Mouse (Mus musculus) forelimb bud, embryonic 11.5 days (tissue): ENCODE data around the gene Tbc1d23.
"Not testable (repeated sequence)": the region's sequence is repeated elsewhere in the genome, so short reads cannot be mapped to it uniquely, and the experiment has no call there.

Experiments used
- DNase-seq: peaks from one replicate; pipeline ENCODE4 v3.0.0-alpha.2; 2012; ENCODE audit warnings: low read depth, low spot score

Gene Tbc1d23

DNA sequence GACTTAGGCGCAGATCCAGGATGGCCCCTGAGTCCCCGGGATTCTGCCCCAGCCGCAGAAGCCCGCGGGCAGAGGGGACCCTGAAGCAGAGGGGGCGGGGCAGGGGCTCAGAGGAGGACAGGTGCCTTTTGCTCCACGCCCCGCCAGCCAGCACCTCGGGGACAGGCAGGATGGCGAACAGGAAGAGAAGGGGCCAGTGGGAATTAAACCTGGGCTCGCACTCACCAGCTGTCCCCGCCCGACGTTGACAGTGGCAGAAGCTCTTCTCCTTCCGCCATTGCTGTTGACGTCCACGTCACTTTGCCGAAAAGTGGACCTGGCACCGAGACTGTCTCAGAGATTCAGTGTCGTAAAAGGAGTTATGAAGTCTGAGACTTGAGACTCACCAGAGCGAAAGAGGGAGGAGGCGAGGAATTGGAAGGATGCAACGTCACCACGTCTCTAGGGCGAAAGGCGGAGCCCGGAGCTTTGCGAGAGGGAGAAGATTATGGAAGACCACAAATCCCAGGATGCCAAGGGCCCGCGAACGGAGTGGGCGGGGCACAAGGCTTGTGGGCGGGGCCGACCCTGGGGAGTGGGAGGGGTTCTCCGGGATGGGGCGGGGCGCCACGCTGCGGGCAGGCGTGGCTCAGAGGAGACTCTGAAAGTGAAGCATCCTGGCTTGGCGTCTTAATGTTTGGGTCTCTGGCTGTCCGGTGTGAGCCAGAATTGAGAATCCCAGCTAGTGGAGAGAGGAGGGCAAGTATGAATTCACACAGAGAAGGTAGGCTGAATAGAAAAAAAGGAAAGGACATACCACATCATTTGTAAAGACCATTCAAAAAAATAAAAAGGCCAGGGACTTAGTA lies at the start of gene Tbc1d23:
Gene Tbc1d23 (minus strand): TSS at position 416 of the 848 bp plus-strand sequence.
- DNase-seq = peak; percentile 99

DNA sequence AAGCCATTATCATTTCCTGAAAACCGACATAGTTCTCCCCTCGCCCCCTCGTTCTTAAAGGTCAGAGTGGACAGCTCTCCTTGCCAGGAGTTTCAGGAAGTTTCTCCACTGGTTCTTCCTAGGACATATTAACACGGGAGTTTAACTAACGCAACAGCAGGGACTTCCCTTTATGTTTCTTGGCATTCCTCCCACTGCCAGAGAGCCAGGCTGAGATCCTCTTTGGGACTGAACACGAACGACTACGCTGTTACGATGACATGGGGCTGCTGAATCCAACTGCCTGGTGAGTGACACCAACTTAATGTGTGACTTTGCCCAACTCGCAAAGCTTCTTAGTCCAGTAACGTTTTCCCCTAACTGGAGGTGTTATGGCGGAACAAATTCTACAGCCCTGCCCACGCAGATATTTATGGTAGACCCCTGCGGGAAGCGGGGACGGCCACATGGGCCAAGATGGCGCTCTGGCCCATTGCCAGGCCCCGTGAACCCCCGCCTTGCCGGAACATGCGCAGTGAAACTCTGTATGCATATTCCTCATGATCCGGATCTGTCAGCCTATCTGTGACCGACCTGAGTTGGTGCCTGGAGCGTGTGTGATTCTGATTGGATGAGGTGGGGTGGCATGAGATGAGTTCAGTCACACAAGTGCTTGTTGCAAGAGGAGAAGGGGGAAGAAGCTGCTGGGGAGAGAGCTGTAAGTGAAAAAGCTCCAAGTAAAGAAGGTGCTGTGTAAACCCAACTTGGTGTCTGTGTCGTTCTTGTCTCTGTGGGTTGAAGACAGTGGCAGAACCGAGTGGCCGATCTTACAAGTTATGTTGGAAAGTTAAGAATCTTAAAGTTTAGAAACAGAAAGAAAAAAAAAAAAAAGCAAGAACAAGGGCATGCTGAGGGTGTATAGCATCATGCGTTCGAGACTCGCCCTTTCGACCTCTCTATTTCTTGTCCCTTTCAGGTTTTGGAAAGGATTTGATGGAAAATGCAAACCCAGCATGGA lies 49.2 kb upstream of the Tbc1d23 start:
- no peak for DNase-seq

DNA sequence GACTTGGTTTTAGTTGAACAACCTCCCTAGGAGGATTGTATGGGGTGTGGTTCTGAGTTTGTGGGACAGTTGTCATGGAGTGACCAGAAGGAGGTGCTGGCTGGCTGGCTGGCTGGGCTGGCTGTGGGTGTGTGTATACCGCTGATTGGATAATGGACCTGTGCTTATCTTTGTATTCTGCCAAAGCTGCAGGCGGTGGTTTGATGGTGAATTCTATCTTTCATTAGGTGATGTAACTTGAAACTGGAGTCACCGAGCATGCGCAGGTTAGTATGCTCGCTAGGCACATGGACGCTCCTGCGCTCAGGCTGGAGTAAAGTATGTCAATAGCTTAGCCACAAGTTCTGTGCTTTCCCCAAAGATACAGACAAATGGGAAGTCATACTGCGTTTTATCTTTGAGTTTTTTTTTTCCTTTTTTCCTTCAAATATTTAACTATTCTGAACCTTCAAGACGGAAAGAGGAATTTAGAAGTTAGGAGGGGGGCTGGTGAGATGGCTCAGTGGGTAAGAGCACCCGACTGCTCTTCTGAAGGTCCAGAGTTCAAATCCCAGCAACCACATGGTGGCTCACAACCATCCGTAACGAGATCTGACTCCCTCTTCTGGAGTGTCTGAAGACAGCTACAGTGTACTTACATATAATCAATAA lies 47.8 kb upstream of the Tbc1d23 start:
- no peak for DNase-seq

DNA sequence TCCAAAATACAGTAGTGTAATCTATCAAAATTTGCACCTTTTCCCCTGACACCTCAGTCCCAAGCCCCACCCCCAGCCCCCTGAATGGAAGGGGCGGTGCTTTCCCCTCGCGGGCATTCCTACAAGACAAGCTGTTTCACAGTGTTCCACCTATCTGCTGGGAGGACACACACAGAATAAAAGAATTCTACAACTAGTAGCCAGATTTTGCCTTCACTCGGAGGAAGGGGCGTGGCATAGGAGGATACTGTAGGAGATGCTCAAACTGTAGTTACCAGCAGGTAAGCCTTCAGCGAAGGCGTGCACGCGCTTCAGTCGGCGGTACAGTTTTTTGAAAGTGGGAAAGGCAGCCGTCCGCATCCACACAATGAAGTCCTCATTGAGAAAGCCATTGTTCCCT lies 38.4 kb upstream of the Tbc1d23 start:
- no peak for DNase-seq

DNA sequence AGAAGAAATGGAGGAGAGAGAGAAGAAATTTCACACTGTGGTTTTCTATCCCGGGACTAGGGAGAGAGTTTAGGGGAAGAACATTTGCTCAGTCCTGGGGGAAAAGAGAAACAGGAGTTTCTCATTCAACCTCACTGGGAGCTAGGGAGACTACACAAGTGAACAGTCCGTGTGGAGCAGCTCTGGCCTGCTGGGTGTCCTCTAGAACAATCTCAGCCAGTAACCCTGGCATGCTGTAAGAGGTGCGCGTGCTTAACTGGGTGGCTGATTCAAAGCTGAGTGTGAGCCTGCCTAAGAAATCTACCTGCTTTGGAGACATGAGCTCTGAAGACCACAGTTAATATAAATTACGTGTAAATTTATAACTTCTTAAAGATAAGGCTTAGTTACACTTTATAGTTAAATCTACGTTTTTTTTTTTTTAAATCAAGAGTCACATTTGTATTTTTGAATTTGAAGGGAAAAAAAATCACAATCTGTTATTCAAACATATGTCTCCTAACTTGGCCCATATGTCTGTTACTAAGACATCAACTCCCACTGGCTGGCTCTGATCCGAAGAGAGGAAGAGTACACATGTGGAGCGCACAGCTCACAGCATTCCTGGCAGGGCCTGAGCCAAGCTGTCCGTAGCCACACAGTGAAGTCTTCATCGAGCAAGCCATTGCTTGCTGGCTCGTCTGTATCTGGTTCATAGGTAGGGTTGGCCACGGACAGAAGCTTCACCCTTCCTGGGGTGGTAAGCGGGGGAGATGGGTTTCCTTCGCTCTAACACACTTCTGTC lies 36.9 kb upstream of the Tbc1d23 start:
- DNase-seq = no peak

DNA sequence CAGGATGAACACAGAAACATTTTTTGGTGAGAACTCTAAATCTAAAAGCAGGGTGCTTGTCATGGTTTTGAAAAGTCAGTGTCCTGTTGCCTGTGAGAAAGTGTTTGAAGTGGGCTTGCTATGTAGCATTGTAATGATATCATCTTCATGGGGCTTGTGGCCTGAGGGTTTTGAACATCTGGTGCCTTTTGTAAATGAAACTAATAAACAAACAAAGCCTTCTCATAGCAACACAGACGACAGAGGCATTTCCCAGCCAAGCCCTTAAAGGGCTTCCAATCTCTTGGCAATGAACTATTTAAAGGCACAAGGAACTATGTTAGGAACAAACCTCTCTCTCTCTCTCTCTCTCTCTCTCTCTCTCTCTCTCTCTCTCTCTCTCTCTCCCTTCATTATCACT lies 35.8 kb upstream of the Tbc1d23 start:
- no peak for DNase-seq

DNA sequence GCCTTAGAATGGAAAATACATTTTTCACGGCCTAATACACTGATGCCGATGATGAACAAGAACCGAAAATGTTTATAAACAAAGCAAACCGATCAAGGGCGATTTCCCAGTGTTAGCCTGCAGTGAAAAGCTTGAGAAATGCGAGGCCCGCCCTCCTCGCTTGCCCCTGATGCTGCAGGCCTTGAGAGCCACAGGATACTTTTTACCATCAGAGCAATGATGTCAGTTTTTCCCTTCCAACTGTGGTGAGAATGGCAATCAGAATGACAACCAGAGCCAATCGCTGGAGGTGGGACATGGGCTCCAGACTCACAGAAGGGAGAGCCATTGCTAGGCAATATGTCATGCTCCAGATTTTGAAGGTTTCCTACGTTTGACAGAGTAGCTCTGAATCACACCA lies 28.8 kb upstream of the Tbc1d23 start:
- no peak for DNase-seq

DNA sequence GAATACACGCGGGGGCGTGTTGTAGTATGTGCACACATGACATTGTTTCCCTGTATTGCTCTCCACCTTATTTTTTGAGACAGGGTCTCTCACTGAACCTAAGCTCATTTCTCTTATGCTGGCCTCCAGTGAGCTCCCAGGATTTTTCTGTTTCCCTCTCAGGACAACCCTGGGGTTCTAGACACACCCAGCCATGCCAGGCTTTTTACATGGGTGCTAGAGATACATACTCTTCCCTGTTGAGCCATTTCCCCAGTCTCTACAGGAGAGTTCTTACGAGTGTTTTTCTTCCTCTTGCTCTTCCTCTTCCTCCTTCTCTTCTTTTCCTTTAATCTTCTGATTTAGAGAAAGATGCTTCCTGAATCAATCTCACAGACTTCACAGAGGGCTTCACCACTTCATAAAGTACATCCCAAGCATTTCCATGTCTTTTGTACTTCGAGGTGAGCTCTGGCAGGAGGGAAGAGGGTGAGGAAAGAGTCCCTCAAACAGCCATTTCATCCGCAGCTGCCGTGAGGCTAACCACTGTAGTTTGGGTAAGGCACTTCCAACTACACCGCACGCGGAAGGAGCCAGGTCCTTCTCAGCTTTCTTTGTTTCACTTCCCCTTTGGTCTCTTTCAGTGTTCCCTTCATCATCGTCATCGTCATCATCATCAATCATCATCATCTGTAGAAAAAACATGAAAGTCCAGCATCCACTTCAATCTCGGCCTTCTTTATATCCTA lies 28.2 kb upstream of the Tbc1d23 start:
- no peak for DNase-seq

DNA sequence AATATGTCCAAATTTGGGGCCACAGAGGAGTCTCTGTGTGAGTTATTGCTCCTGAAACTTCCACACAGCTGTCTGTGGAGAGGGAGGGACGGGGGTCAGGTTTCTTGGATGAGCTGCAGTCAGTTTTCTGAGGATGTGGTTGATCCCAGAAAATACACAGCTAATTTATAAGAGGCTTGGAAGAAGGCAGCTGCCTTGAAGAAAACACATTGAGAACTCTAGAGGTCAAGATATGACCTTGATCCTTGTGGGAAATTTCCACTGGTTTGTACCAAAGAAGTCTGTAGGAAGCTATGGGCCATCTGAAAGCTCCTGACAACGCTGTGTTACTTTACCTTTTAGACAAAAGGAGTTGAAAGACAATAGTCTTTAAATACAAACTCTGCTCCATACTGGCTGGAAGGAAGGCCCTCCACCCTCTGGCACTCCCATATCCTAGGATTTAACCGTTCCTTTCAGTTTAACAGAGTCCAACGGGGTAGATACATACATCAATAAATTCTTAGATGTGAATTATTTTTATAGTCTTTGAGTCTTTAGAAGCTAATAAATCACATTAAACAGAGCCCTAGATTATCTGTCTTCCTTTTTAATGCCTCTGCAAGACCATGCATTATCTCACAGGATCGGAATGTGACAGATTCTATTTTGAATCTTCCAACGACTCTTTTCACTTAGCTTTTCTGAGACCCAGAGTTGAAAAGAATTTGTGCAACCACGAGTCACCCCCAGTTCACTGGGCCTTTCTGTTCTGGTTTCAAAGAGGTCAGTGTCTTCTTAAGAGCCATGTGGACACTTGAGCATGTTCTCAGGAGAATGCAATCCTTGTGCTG lies 20.5 kb upstream of the Tbc1d23 start:
- peak; percentile 12 for DNase-seq

DNA sequence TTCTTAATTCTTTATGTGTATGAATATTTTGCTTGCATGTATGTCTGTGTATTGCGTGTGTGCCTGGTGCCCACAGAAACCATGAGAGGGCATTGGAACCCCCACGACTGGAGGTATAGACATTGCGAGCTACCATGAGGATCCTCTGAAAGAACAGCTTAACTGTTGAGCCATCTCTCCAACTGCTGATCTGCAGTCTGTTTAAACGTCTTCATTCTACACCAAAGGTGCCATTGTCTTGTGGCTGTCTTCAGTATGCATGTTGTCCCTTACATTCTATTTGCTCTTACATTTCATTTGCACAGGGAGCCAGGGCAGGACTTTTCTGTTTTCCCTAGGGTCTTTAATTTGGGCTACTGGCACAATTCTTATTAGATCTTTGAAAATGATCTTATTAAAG lies 19.7 kb upstream of the Tbc1d23 start:
- no peak for DNase-seq

DNA sequence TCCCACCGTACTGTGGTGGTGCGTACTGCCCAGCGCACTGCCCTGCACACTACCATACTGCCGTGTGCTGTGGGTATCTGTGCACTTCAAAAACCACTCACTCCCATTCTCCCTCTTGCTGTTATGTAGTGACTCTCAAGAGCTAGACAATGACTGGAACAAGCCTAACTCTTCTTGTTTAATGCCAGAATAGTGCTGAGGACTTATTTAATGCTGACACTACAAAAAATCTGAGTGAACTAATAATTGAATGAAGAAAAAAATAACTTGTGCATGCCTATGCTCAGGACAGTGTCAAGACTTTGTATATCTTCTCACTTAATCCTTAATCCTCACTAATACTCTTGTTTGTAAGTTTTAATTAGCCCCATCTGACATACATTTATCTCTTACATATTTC lies 16.2 kb upstream of the Tbc1d23 start:
- no peak for DNase-seq

DNA sequence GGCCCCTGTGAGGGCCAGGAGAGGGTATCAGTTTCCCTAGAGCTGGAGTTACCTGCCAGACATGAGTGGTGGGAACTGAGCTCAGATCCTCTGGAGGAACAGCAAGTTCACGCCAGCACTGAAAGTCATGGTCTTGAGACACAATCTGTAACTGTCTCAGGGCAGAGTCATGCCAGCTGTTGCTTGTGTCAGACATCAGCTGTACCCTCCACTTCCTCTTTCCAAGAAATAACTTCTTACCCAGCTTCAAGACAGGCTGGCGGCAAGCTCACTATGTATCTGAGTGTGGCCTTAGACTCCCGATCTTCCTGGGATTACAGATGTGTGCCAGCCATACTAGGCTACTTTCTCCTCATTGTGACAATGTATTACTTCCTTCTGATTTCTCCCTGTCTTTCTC lies 15.3 kb upstream of the Tbc1d23 start:
- DNase-seq = no peak

DNA sequence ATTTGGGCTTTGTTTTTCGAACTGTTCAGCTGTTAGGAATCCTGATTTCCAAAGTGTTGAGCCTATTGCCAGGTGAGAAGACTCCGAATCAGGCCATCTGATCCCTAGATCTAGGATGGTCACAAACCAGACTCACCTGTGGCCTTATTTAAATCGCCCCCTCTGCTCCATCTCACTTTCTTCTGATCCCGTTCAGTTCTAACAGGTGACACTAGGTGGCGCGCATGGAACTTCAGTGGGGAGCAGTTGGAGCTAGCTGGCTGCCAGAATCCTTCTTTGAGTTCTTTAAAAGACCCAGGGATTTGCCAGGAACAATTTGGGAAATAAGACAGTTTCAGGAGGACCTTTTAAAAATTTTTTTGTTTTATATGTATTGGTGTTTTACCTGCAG lies 12.5 kb upstream of the Tbc1d23 start:
- peak; percentile 81 for DNase-seq

DNA sequence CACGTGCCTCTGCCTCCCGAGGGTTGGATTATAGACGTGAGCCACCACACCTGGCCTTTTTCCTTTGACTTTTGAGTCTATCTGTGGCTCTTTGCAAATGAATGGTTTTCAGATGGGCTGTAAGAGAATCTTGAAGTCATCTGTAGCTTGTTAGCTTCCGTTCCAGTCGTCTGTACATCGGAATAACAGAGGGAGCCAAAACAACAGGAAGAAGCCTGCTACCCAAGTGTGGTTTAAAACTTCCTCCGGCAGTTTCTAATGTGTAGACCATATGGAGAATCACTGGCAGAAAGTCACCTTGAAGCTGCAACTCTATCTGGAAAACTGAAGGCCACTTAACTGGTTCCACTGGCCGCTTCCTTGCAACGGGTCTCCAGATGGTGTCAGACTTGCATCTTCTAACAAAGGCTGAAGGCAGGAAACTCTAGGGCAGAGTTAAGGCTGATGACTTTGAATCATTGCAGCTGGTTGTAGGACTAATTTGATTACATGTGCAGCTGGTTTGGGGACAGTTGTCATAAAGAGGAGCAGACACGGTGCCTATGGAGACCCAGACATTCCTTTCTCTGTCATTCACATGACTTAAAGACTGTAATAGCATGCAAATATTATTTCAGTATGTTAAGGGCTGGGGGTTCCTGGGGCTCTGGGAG lies 12.0 kb upstream of the Tbc1d23 start:
- DNase-seq = peak; percentile 49

DNA sequence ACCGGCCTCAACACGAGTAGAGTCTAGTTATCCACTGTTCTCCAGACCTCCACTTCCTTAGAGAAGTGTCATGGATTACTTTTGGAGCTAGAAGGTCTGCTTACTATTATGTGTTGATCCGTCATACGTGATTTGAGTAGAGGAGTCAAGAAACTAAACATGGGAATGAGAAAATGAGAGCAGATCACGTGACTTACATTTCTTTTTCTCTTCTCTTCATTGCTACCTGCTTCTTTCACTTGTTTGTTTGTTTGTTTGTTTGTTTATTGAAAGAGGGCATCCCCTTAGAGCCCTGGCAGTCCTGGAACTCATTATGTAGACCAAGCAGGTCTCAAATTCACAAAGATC lies 11.5 kb upstream of the Tbc1d23 start:
- DNase-seq = no peak

DNA sequence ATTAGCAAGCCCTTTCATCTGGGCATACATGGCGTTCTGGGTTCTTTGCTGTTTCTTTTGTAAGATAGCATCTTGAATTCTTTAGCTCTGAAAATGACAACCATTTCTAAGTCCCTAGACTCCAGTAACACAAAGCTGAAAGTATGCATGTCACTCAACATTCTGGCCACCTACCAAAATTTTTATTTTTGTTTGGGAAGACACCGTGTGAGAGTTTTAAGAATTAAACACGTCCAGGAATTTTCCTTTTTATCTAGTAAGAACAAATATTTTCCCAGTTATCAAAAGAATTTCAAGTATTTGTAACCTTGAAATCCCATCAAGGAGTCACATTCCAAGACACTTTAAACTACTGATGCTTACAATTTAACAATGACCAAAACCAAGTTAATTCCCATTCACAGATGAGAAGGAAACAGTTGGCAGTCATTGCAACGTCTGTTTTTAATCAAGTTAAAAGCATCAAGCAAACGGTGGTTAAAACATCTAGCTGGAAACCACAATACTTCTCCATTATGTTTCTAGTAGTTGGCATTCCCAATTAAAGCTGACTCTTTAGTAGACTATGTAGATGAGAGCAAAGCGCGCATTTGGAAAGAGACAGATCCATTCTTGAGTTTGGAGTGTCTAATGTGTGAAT lies 4.7 kb upstream of the Tbc1d23 start:
- no peak for DNase-seq

DNA sequence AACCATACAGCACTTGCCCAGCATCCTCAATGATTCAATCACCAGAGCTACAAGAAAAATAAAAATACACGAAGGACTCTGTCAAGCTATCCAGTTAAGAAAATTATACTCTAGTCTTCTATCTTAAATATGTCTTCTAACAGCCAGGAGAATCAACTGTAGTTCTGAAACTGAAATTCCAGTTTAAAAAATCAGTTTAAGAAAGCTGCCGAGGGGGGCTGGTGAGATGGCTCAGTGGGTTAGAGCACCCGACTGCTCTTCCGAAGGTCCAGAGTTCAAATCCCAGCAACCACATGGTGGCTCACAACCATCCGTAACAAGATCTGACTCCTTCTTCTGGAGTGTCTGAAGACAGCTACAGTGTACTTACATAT lies 620 bp upstream of the Tbc1d23 start:
- DNase-seq = not testable (repeated sequence)

DNA sequence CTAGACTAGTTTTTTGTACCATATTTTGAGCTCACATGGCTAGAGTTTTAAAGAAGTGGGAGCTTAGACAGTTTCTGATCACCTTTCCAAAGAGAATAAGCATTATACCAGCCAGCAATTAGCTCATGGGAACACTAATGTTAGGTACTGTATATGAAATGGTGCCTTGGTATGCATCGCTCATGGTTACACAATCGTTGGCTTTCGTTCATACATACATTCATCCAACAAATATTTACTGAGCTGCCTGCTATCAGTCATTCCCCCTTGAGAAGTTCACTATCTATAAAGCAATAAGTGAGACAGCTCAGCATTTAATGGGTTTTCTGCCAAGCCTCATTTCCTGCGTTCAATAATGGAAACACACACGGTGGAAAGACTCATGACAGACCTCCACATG lies 4.9 kb downstream of the Tbc1d23 start:
- DNase-seq = no peak

DNA sequence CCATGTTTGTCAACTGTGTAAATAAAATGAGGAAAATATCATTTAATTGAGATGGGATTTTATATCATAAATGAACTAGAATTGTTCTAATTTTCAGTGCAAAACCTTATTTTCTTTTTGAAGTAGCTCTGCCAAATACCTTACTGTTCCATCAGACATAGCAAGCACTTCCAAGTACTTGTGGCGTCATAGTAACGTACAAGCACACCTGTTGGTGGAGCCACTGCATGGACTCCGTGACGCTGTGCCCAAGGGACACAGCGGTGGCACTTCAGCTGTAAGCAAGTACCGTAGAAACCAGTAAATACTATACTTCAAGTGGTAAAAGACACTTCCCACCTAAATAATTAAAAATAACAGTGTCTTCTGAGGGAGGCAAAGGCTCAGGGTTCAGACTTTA lies 10.9 kb downstream of the Tbc1d23 start:
- DNase-seq = no peak
